Mouse (Mus musculus) thymus, adult 2 months (tissue): Measurements from ENCODE around the gene Fgf9.

Source experiments
- CTCF ChIP-seq: fragments of 200-500 bp; IDR thresholded peaks from 2 replicates; pipeline ENCODE4 v1.5.1; 2012; ENCODE audit warnings: mild to moderate bottlenecking, control low read depth, low read length, moderate library complexity, borderline replicate concordance; ENCODE audit not compliant: control insufficient read depth, poor library complexity, insufficient read depth; ENCODE audit errors: extremely low read depth
- POLR2A ChIP-seq: fragments of 200-500 bp; IDR thresholded peaks from 2 replicates; pipeline ENCODE4 v1.6.1; 2012; ENCODE audit warnings: mild to moderate bottlenecking, low read length, control low read depth, moderate library complexity; ENCODE audit not compliant: control insufficient read depth, poor library complexity, insufficient read depth; ENCODE audit errors: extremely low read depth

- TF ChIP-seq POLR2A = no peak
- TF ChIP-seq CTCF = no peak
Observed at GRCm38 (mm10) chr14:58076030-58076521, 5.7 kb downstream of the Fgf9 start.
